Mouse (Mus musculus) naive thymus-derived CD4-positive, alpha-beta T cell, adult 2 months (primary cell): Measurements from ENCODE around the gene Rabep2.
"Not testable (repeated sequence)": the region's sequence is repeated elsewhere in the genome, so short reads cannot be mapped to it uniquely, and the experiment has no call there.

ENCODE experiments used
- DNase-seq: peaks from one replicate; pipeline ENCODE4 v3.0.0-alpha.2; 2011; ENCODE audit warnings: low read depth

Rabep2 gene

GRCm38 (mm10) chr7:126428631-126429502 lies at the start of gene Rabep2:
TSS of gene Rabep2 (plus strand) at chr7:126428759.
- peak; percentile 88 for DNase-seq

- no peak for DNase-seq
Observed at GRCm38 (mm10) chr7:126383565-126383964, 45.0 kb upstream of the Rabep2 start.

DNA sequence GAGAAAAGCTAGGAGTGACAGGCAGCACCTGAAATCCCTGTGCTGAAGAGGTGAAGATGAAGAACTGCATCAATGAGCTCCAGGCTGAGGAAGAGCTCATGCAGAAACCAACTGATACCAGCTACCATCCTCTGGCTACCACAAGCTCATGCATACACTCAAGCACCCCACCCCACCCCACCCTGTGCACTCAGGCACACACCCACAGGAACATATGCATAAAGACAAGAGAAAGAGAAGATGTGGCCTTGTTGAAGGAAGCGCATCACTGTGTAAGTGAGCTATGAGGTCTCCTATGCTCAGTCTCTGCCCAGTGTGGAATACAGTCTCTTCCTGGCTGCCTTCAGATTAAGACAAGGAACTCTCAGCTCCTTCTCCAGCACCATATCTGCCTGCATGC lies 40.4 kb upstream of the Rabep2 start:
- DNase-seq: no peak

DNA sequence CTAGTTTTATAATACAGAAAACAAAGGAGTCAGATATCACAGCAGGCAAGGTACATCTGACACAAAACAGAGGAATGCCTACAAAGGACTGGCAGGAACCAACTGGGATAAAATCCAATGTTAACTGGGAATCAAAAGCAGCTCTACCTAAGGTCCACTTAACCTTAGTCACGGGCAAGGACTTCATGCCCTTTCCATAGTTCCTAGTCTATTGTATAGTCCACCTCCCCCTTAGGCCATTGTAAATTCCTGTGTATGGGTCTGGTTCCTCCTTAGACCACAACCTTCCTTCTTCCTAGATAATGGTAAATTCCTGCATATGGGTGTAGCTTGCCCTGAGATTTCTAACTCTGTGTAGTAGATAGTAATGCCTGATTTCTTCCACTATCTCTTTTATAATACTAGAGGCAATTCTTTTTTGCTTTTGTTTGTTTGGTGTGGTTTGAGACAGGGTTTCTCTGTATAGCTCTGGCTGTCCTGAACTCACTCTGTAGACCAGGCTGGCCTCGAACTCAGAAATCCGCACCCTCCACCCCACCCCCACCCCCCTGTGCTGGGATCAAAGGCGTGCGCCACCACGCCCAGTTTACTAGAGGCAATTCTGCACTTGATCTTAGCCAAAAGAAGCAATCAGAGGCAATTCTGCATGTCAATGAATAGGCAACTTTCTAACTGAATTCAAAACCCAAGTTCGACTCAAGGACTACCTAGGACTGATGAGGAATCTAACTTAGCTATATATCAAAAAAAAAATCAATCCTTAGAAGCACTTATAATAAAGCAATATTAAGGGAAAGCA lies 36.3 kb upstream of the Rabep2 start:
- DNase-seq: not testable (repeated sequence)

- DNase-seq: peak; percentile 99
Observed at GRCm38 (mm10) chr7:126396298-126397119, 32.0 kb upstream of the Rabep2 start, which contains the start of gene Nfatc2ip. TSS of gene Nfatc2ip (minus strand) at chr7:126396737.

GRCm38 (mm10) chr7:126397221-126397620 lies 31.3 kb upstream of the Rabep2 start:
- no peak for DNase-seq

DNA sequence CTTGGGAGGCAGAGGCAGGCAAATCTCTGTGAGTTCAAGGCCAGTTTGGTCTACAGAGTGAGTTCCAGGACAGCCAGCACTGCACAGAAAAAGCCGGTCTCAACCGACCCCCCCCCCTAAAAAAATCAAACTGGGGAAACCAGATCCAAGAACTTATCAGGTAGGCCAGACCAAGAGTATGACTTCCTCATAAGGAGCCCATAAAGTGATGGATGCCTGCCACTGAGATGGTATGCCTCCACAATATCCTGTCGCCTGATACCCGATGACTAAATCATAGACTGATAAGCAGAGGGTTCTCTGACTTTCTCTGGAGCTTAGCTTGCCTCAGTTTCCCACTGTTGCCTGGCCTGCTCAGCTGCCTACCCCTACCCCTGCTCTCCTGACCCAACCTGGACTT lies 30.7 kb upstream of the Rabep2 start:
- no peak for DNase-seq

- DNase-seq: peak; percentile 93
Observed at GRCm38 (mm10) chr7:126399548-126399947, 29.0 kb upstream of the Rabep2 start.

GRCm38 (mm10) chr7:126402518-126402917 lies 26.0 kb upstream of the Rabep2 start:
- not testable (repeated sequence) for DNase-seq

- no peak for DNase-seq
Observed at GRCm38 (mm10) chr7:126408686-126409085, 19.9 kb upstream of the Rabep2 start.

DNA sequence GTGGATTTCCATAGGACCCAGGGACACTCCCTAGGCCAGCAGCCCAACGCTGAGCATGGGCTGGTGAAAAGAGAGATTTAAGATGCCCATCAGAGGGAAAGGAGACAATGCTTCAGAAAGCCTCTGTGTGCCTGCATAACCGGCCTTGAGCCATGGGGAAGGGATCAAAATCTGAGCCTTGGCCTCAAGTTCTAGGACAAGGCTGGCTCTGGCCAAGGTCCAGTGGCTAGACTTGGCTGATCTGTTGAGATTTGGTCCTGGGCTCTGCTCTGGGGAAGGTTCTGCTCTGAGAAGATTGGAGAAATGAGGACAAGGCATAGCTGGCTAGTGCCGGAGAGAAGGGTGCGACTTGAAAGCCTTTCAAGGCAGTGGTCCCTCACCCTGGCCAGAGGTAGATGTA lies 17.5 kb upstream of the Rabep2 start:
- DNase-seq: no peak

DNA sequence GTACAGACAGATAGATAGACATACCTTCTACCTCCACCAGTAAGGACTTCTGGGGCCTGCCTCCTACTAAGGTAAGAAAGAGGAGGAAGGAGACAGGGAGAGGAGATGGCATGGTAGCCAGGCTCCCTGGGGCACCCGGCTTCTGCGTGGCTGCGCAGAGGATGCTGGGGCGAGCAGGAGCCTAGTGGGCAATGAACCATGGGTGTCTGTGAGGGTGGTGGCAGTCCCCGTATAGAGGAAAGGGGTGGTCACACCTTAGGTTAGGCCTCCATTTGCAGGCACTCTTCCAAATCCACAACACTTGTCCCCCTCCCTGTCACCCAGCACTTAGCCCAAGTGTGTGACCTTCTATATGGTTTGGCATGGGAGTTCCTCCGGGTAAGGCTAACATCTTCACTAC lies 13.8 kb upstream of the Rabep2 start, which contains the start of gene Cd19:
TSS of gene Cd19 (minus strand) at position 165 of the 400 bp plus-strand sequence.
- no peak for DNase-seq

DNA sequence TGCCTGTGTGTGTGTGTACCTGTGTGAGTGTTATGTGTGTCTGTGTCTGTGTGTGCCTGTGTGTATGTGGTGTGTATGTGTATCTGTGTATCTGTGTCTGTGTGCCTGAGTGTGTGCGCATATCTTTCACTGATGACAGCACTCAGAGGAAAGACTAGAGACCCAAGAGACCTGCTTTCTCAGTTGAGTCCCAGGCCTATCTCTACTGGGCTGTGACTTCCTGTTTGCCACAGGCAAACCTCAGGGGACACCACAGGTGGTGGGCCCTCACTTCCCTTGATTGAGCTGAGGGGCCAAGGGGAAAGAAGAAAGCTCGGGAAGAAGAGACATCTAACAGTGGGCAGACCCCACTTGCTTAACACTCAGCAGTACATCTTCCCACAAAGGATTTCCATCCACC lies 11.9 kb upstream of the Rabep2 start:
- DNase-seq: no peak

DNA sequence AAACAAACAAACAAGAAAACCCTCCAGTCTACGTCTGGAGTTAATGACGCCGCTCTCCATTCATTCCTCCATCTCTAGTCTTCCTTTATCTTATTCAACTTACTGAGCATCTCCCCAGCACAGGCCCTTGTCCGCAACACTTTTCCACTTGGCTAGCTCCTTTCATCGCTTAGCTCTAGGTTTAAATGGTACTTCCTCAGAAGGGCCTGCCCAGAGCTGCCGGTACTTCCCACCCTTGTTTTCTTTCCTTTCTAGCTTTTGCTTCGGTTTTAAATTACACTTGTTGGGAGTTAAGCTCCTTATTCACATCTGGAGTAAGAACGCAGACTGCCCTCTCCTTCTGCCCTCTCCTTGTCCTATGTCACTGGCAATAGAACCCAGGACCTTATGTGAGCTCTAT lies 11.5 kb upstream of the Rabep2 start:
- no peak for DNase-seq

DNA sequence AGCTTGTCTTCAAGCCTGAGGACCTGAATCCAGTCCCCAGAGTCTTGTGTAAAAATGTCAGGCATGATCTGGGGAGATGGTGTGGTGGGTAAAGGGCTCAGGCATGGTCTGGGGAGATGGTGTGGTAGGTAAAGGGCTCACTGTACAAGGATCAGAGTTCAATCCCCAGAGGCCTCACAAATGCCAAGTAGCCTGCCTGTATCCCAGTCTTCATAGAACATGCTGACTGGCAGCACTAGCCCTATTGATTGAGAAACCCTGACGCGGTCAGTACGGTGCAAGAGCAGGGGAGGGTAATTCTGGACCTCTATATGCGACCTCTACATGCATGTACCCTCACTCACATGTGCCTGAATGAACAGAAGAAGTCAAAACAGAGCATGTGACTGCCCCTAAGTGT lies 11.0 kb upstream of the Rabep2 start:
- DNase-seq: no peak

DNA sequence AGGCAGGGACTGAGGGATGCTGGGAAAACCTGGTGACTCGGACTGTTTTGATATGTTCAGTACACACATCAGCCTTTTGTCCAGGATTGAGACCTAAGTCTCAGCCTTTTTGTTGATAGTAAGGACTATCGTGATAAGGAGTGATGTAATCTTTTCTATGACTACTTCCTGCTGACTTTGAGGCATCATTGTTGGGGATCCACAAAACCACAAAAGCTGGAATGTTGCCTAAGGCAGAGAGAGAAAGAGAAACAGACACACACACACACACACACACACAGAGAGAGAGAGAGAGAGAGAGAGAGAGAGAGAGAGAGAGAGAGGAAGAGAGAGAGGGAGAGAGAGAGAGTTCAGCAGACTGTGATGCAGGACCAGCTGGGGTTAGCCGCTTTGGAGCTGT lies 10.1 kb upstream of the Rabep2 start:
- no peak for DNase-seq

DNA sequence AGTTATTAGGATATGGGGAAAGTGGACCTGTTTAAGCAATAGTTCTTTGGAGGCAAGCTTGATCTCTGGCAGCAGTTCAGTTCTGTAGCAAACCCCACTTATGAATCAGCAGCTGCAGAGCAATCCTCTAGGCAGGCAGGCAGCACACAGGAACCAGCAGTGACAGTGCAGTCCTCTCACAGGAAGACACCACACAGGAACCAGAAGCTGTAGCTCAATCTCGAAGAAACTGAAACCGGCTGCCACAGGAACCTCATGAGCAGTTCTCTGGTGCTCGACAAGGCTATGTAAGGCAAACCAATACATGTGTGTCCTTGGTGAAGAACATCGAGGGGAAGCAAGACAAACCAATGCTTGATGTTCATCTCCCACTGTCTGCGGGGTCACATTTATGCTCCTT lies 6.8 kb upstream of the Rabep2 start:
- DNase-seq: no peak

DNA sequence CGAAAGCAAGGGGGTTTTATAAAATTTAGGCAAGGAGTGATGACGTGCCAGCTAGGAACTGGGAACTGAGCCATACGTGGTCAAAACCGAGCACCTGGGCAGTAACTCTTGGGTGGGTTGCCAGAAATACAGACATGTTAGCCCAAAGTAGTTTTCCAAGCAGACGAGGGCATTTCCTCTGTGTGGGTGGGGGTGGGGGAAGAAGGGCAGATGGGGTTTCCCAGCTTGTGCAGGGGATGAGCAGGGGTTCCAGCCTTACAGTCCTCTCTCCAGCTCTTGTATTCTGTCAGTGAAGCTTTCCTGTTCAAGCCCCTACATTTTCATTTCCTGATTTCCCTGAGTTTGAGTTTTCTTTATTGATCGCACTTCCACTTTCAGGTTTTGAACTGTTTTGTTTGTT lies 4.4 kb upstream of the Rabep2 start:
- DNase-seq: no peak

DNA sequence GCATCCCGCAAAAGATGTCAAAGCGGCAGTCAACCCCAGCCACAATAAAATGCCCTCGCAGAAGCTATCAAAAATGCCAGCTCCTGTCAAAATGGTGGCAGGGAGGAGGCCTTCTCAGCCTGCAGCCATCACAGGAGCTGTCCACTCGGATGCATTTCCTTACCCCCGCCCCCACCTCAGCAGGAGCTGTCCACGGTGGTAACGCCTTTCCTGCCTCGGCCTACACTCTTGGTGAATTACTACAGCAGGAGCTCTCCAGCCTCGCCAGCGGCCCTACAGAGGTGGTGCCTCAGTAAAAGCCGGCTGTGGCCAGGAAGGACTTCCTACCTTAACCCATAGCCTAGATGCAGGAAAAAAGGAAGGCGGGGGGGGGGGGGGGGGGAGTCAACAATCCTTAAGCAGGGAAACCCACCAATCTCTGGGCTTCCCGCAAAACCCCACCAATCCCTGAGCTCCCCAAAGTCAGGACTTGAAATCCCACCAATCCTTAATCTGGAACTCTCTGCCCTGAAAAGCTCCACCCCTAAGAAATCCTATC lies 1.2 kb upstream of the Rabep2 start:
- DNase-seq: no peak

DNA sequence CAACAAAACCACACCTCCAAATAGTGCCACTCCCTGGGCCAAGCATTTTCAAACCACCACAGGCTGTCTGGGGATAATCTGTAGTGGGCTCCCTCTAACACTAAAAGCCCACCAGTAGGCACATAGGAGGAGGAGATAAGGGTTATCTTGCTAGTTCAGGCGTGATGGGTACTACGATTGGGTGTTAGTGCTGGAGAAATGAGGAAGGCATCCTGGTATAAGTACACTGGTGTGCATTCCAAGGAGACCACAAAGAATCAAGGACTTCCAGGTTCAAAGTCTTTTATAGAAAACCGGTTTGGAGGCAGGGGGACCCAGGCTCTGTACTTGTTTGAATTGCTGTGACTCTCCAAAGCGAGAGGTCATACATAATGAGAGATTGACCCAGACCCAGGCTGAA lies 405 bp upstream of the Rabep2 start:
- no peak for DNase-seq

DNA sequence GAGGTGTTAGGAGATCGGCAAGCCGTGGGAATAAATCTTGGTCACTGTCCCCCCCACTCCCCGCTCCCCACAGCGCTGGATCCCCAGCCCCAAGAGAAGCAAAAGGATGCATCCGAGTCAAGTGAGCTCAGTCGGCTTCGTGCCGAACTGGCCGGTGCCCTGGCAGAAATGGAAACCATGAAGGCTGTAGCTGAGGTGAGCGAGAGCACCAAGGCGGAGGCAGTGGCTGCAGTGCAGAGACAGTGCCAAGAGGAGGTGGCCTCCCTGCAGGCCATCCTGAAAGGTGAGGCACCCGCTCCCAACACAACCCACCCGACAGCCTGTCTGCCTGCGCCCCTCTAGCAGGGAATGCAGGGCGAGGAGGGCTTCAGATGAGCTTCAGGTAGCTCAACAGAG lies 942 bp downstream of the Rabep2 start:
- DNase-seq: no peak

DNA sequence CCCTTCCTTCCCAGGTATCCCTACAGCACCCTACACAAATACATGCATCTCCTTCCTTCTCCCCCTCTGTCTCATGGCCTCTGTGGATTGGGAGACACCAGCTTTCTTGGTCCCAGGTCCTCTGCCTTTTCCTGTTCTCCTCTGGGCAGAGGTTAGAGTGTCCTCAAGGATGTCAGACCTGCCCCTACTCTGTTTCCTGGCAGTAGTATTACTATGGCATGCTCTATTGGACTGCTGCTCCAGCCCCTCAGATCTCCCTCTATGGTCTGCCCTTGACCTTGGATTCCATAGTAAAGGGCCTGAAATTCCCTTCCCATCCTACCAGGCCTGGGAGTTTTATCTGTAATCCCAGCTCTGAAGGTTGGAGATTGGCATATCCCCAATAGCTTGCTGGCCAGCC lies 1.6 kb downstream of the Rabep2 start:
- DNase-seq: peak; percentile 19
